Mouse (Mus musculus) heart, adult 2 months (tissue): ENCODE results near the gene Actn4.

Experiments used
- CTCF ChIP-seq: fragments of 200-600 bp; IDR thresholded peaks from 2 replicates; pipeline ENCODE4 v1.8.1; 2022; ENCODE audit warnings: antibody characterized with exemption, mild to moderate bottlenecking, moderate library complexity
- EP300 ChIP-seq: fragments of 200-500 bp; IDR thresholded peaks from 2 replicates; pipeline ENCODE4 v1.6.1; 2011; ENCODE audit warnings: low read depth, low read length, control low read depth; ENCODE audit not compliant: insufficient read depth
- POLR2A ChIP-seq: fragments of 200-500 bp; IDR thresholded peaks from 2 replicates; pipeline ENCODE4 v1.6.1; 2011; ENCODE audit warnings: mild to moderate bottlenecking, low read depth, low read length, control low read depth; ENCODE audit not compliant: insufficient read depth

DNA sequence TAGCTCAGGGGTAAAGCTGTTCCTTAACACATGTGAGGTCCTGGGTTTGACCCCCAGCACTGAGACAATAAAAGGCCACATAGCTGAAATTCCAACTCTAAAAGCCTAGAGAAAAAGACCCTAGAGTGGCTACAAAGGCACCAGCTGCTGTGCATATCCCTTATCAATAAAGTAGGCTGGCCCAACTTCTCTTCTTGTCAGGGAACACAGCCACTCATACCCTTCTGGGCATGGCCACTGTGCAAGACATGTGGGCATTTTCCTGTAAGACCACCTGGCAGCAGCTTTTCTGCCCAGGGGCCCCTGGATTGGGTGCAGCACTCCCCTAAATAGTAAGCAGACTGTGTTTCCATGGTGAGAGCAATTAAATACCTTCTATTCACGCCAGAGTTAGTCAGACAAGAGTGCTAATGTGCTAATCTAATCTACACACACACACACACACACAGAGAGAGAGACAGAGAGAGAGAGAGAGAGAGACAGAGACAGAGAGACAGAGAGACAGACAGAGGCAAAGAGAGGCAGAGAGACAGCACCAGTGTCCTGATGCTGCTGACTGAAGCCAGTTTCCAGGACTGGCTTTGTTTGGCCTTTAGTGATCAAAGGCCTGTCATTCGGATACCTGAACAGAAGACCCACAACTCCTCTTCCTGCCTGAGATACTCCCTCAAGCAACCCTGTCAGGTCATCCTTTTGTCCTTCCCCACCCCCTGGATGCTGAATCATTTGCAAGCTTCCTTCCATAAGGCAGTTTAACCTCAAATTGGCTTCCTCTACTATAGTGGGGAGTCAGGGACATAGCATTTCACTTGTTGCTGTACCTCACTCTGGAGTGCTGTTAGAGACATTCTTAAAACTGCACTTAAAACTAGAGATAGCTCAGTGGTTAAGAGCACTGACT, 8.4 kb downstream of the Actn4 start:
- no peak for TF ChIP-seq CTCF
- TF ChIP-seq POLR2A, result no peak
- TF ChIP-seq EP300, result no peak
